Mouse (Mus musculus): ENCODE measurements around the gene Abt1. TPM values are rescaled to one million over a fixed set of nuclear protein-coding genes. Genes with fewer than 3 reads are reported as not detected.

The Abt1 gene
- 14.4 and 15.2 TPM in 2 replicates for polyA plus RNA-seq (2016; fragmentation: Nextera tagmentation; extraction: Ambion mirVana)

DNA sequence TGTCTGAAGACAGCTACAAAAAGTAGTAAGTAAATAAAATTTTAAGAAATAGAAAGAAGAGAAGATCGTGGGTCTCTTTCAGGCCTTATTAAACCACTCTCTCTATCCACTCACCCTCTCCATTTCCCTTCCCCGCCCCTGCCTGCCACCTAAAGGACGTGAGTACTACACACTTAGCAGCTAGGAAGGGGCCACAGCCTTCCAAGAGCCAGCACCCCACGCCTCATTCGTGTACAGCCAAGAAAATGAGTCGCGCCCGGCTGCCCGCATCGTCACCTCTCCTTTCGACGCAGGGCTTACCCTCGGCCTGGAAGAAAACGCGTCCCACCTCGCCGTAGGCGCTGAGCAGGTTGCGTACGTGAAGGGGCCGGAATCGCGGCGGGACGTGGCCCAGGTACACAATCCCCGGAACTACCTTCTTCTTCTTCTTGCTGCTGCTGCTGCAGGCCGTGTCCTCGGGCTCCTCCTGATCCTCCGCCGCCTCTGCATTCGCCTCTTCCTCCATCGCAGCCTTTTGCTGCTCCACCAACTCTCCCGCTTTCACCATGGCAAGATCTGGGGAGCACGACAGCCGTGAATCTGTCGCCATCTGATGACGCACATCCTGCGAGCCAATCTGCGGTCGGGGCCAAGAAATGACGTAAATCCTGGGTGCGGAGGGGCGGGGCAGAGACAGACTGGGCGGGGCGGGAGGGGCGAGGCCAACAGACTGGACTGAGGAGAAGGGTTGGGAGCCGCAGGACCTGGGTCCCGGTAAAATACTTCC lies at the start of gene Abt1:
Gene Abt1 (minus strand): TSS at position 581 of the 766 bp plus-strand sequence.
- Histone ChIP-seq H3K4me3 (replicated peaks) (peak within 1 kb of the TSS; percentile 89), H3K4me1 (replicated peaks) (peaks cover 17% of the 10 kb centered on the region), H3K27me3 (no peaks in the 10 kb centered on the region), H3K9ac (replicated peaks) (peak within 1 kb of the TSS; percentile 78), H3K9me3 (no peaks in the 10 kb centered on the region), H3K4me2 (peak within 1 kb of the TSS; percentile 85), H3K36me3 (peaks cover 39% of the 10 kb centered on the region), H3K27ac (peak within 1 kb of the TSS; percentile 72)
- WGBS, result under 1% methylated on average over 48 of the region's 48 CpGs
- ATAC-seq (ENCODE audit: insufficient number of reproducible peaks, insufficient read depth, low FRiP score, low TSS enrichment, low read depth), result peak; percentile 77

DNA sequence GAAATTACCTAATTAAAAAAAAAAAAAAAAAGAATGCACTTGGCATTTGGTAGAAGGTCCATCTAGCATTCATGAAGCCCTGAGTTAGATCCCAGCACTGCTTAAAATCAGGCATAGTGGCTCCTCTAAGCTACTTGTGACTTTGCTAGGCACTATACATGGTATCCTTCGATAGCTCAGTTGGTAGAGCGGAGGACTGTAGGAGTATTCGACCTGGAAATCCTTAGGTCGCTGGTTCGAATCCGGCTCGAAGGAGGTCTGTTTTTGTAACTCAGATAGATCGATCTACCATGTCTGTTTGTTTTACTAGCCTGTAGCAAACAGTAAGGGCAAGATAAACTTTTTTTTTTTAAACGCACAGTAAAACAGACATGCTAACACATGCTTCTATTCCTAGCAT lies 43.2 kb upstream of the Abt1 start:
- Histone ChIP-seq H3K27me3 (0 out of 2 replicates have a peak, but pooled peaks cover 7% of the 10 kb centered on the region), H3K9ac (replicated peaks) (no peak overlapping the region), H3K36me3 (no peaks in the 10 kb centered on the region), H3K4me1 (replicated peaks) (peaks cover 9% of the 10 kb centered on the region; the same call in 1 of the 2 replicates), H3K4me3 (replicated peaks) (no peak overlapping the region), H3K9me3 (no peaks in the 10 kb centered on the region), H3K27ac (no peak overlapping the region), H3K4me2 (no peak overlapping the region)
- 2% methylated on average over 9 of the region's 9 CpGs for WGBS
- ATAC-seq (ENCODE audit: insufficient number of reproducible peaks, insufficient read depth, low FRiP score, low TSS enrichment, low read depth), result peak; percentile 71

DNA sequence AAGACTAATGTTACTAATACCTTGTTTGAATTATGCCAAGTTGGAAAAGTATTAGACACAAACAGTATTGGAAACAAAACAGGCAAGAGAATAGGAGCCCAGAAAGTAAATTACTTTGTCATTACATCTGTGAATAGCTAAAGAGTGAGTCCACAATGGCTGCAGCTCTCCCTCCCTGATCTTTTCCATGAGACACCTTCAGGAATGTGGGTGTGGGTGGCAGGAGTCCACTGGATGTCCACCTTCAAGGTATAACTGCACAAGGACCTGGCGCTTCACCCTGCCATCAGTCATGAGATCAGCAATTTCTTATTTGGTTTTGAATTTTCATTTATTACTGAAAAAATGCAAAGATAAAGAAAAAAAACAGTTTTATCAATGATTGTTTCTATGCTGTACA lies 42.6 kb upstream of the Abt1 start:
- no peaks in the 10 kb centered on the region for H3K36me3 ChIP-seq
- 33% methylated on average over 1 of the region's 1 CpGs for WGBS
- no peak overlapping the region for H3K27ac ChIP-seq
- no peak for ATAC-seq (ENCODE audit: insufficient number of reproducible peaks, insufficient read depth, low FRiP score, low TSS enrichment, low read depth)
- H3K4me2 ChIP-seq, result peak overlapping the region; percentile 85
- H3K9me3 ChIP-seq, result no peaks in the 10 kb centered on the region
- peaks cover 9% of the 10 kb centered on the region; the same call in 1 of the 2 replicates for H3K4me1 ChIP-seq (replicated peaks)
- 0 out of 2 replicates have a peak, but pooled peaks cover 7% of the 10 kb centered on the region for H3K27me3 ChIP-seq
- no peak overlapping the region for H3K9ac ChIP-seq (replicated peaks)
- H3K4me3 ChIP-seq (replicated peaks), result peak overlapping the region; percentile 58; the same call in 1 of the 2 replicates

DNA sequence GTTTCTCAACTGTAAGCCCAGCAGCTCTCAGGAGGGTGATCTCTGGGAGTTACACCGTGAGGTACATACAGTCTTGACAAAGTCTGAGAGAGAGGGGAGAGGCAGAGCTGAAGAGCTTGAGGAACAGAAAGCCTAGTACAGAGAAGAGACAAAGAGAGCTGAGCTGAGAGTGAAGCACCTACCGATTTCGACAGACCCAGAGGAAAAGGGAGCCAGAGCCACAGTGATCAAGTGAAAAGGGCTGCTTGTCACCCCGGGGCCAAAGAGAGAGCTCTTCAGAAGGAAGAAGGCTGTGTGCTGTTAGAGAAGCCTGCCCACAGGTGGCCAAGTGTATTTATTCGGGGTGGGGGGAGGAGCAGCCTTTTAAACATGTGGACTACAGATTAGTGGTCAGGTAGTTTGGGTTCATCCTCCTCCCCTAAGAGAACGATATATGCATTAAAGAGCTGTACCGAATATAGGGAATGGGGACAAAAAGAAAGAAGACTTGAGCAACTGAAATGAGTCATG lies 42.0 kb upstream of the Abt1 start, which contains the start of gene Btn1a1:
Gene Btn1a1 (minus strand): TSS at position 302 of the 510 bp plus-strand sequence.
- Histone ChIP-seq H3K9ac (replicated peaks) (peak within 1 kb of the TSS; percentile 59), H3K4me3 (replicated peaks) (peak within 1 kb of the TSS; percentile 58), H3K9me3 (no peaks in the 10 kb centered on the region), H3K27ac (no peak within 1 kb of the TSS), H3K27me3 (0 out of 2 replicates have a peak, but pooled peaks cover 7% of the 10 kb centered on the region), H3K4me1 (replicated peaks) (peaks cover 9% of the 10 kb centered on the region; the same call in 1 of the 2 replicates), H3K4me2 (peak within 1 kb of the TSS; percentile 85), H3K36me3 (no peaks in the 10 kb centered on the region)
- WGBS, result under 1% methylated on average over 7 of the region's 7 CpGs
- no peak for ATAC-seq (ENCODE audit: insufficient number of reproducible peaks, insufficient read depth, low FRiP score, low TSS enrichment, low read depth)

GRCm38 (mm10) chr13:23464841-23465366 lies 41.2 kb upstream of the Abt1 start:
- no peak overlapping the region for H3K27ac ChIP-seq
- H3K36me3 ChIP-seq, result no peaks in the 10 kb centered on the region

GRCm38 (mm10) chr13:23464224-23464637 lies 40.6 kb upstream of the Abt1 start:
- Histone ChIP-seq H3K36me3 (no peaks in the 10 kb centered on the region), H3K4me2 (peak overlapping the region; percentile 85), H3K27me3 (0 out of 2 replicates have a peak, but pooled peaks cover 7% of the 10 kb centered on the region), H3K4me3 (replicated peaks) (peak overlapping the region; percentile 58), H3K9me3 (no peaks in the 10 kb centered on the region), H3K27ac (no peak overlapping the region), H3K4me1 (replicated peaks) (peaks cover 11% of the 10 kb centered on the region; the same call in 1 of the 2 replicates), H3K9ac (replicated peaks) (peak overlapping the region; percentile 59)
- ATAC-seq (ENCODE audit: insufficient number of reproducible peaks, insufficient read depth, low FRiP score, low TSS enrichment, low read depth), result peak; percentile 58; the same call in 1 of the 2 replicates
- WGBS, result under 1% methylated on average over 29 of the region's 29 CpGs

More at GRCm38 (mm10) chr13:23464841-23465366, 41.2 kb upstream of the Abt1 start:
- peak overlapping the region; percentile 85 for H3K4me2 ChIP-seq
- H3K9me3 ChIP-seq, result no peaks in the 10 kb centered on the region
- no peak for ATAC-seq (ENCODE audit: insufficient number of reproducible peaks, insufficient read depth, low FRiP score, low TSS enrichment, low read depth)
- peak overlapping the region; percentile 58 for H3K4me3 ChIP-seq (replicated peaks)
- H3K27me3 ChIP-seq, result 0 out of 2 replicates have a peak, but pooled peaks cover 7% of the 10 kb centered on the region
- 2% methylated on average over 11 of the region's 11 CpGs for WGBS
- peak overlapping the region; percentile 59 for H3K9ac ChIP-seq (replicated peaks)
- H3K4me1 ChIP-seq (replicated peaks), result peaks cover 9% of the 10 kb centered on the region; the same call in 1 of the 2 replicates

DNA sequence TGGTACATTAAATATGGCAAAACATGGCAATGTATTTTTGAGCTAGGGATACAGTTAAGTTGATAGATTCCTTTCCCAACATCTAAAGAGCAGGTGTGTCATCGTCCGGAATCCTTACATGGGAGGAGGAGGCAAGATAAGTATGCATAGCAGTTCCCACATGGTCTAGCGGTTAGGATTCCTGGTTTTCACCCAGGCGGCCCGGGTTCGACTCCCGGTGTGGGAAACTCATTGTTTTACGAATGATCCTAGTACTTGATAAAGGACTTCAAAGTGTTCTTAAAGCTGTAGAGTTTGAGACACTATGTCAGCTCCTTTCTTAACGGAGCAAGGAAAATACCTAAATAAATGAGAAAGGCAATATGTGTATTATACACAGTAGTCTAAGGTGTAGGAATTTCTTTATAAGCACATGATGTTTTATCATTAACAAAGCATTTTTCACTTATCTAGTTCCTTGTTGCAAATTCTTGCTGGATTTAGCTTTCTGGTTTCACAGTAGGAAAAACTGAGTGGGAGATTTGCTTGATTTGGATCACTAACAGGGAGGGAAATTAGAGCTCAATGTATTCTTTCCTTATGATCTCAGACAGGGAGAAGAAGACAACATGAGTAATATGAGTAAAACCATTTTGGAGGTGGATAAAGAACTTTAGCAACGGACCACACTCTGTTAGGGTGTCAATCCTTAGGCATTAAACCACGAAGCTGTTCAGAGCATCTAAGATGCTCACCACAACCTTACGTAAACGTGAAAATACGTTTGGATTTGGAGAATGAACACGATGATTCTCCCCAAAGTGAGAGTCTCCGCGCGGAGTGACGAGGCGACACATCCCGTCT lies 39.9 kb upstream of the Abt1 start:
- Histone ChIP-seq H3K27me3 (peaks cover 8% of the 10 kb centered on the region; the same call in 1 of the 2 replicates), H3K9ac (replicated peaks) (peak overlapping the region; percentile 59), H3K4me3 (replicated peaks) (peak overlapping the region; percentile 58), H3K9me3 (no peaks in the 10 kb centered on the region), H3K27ac (no peak overlapping the region), H3K36me3 (no peaks in the 10 kb centered on the region), H3K4me1 (replicated peaks) (peaks cover 11% of the 10 kb centered on the region; the same call in 1 of the 2 replicates), H3K4me2 (peak overlapping the region; percentile 85)
- ATAC-seq (ENCODE audit: insufficient number of reproducible peaks, insufficient read depth, low FRiP score, low TSS enrichment, low read depth), result 0 out of 2 replicates have a peak, but pooled peaks have one; percentile 26
- under 1% methylated on average over 21 of the region's 21 CpGs for WGBS

GRCm38 (mm10) chr13:23462669-23463068 lies 39.0 kb upstream of the Abt1 start:
- peaks cover 12% of the 10 kb centered on the region; the same call in 1 of the 2 replicates for H3K27me3 ChIP-seq
- H3K9ac ChIP-seq (replicated peaks), result no peak overlapping the region
- H3K4me3 ChIP-seq (replicated peaks), result no peak overlapping the region
- peaks cover 11% of the 10 kb centered on the region; the same call in 1 of the 2 replicates for H3K4me1 ChIP-seq (replicated peaks)
- H3K4me2 ChIP-seq, result no peak overlapping the region
- no peak for ATAC-seq (ENCODE audit: insufficient number of reproducible peaks, insufficient read depth, low FRiP score, low TSS enrichment, low read depth)
- no peaks in the 10 kb centered on the region for H3K36me3 ChIP-seq
- H3K9me3 ChIP-seq, result no peaks in the 10 kb centered on the region
- H3K27ac ChIP-seq, result no peak overlapping the region

DNA sequence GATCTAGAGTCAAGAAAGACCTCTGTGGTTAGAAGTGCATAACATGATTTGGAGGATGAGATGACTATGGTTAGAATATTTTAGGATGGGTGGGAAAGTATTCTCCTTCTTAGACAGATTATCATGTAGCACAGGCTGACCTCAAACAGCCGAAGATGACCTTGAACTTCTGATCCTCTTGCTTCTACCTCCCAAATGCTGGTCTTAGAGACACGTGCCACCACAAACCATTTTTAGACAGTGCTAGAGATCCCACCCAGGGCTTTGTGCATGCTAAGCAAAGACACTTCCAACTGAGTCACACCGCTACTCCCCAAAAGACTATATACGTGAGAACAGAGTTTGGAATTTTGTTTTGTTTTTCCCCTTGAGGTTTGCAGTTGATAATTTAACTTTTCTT lies 38.4 kb upstream of the Abt1 start:
- peaks cover 12% of the 10 kb centered on the region; the same call in 1 of the 2 replicates for H3K27me3 ChIP-seq
- ATAC-seq (ENCODE audit: insufficient number of reproducible peaks, insufficient read depth, low FRiP score, low TSS enrichment, low read depth), result no peak
- no peak overlapping the region for H3K9ac ChIP-seq (replicated peaks)
- H3K27ac ChIP-seq, result no peak overlapping the region
- H3K4me3 ChIP-seq (replicated peaks), result no peak overlapping the region
- 90% methylated on average over 4 of the region's 4 CpGs for WGBS
- peaks cover 11% of the 10 kb centered on the region; the same call in 1 of the 2 replicates for H3K4me1 ChIP-seq (replicated peaks)
- H3K9me3 ChIP-seq, result no peaks in the 10 kb centered on the region
- no peak overlapping the region for H3K4me2 ChIP-seq
- no peaks in the 10 kb centered on the region for H3K36me3 ChIP-seq

DNA sequence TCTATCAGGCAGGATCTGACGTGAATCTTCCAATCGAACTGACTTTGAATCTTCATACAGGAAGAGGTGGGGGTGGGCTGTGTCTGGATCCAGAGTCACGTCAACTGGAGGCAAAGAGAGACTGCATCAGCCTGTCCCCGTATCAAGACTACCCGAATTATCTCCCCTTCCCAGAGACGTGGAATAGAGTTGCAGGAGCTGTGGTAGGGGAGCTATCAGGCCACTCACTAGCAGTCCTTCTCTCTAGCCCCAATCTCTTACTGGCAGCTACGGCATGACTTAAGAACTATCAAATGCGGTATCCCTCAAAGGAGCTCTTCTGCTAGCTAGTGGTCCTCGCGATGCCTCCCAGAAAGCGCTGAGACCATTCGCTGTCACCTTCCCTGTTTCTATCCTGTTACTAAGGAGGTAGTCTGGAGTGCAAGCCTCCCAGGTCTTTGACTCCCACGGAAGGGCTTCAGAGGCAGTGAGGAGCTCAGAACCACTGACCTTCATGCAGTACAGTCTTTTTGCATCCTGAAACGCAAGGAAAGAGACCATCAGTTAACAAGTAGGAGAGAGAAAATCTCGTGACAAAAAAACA lies 35.7 kb upstream of the Abt1 start:
- Histone ChIP-seq H3K27me3 (peaks cover 5% of the 10 kb centered on the region; the same call in 1 of the 2 replicates), H3K4me1 (replicated peaks) (peaks cover 3% of the 10 kb centered on the region; the same call in 1 of the 2 replicates), H3K9me3 (no peaks in the 10 kb centered on the region), H3K27ac (no peak overlapping the region), H3K9ac (replicated peaks) (no peak overlapping the region), H3K36me3 (no peaks in the 10 kb centered on the region), H3K4me2 (peak overlapping the region; percentile 4; the same call in 1 of the 2 replicates), H3K4me3 (replicated peaks) (no peak overlapping the region)
- WGBS, result 20% methylated on average over 15 of the region's 15 CpGs
- ATAC-seq (ENCODE audit: insufficient number of reproducible peaks, insufficient read depth, low FRiP score, low TSS enrichment, low read depth), result no peak

Measured in limb, embryonic 12.5 days (tissue).